ENCODE assay signal across 14 mouse cellular contexts in the genomic region with DNA sequence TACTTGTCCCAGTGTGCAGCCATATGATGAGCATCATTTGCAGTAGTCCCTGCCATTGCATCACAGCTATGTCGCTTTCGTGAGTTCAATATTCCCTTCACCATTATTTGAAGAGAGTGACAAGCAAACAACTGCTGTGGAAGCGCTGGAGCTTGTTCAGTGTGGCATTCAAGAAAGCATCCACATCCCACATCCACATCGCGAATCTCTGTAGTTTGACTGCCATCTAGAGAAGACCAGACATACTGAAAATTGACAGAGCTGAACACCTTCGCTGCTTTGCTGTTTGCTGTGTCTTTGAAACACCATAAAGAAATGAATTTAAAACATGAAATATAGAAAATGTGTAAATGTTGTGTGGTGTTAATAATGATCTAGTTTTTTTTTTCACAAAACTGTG. TPM values are rescaled to one million over a fixed set of nuclear protein-coding genes. Genes with fewer than 3 reads are reported as not detected.
A peak's percentile ranks its signal among the peaks of the same experiment; 100 is the strongest.
DNase-seq lines count a peak whose midpoint lies in the region; ATAC-seq and TF ChIP-seq lines count a peak whose summit lies in the region.
"Had no signal": no experiment of that assay in that cellular context is flagged by ENCODE, and none has a peak within 500 bp of the region (broad histone marks: within the 10 kb centered on the region; RNA-seq: fewer than 3 reads in every experiment).

No protein-coding gene starts in this region.

- H3K4me3 ChIP-seq in gastrocnemius, adult 2 months: no peak overlapping the region
- H3K4me3 ChIP-seq in left cerebral cortex, adult 2 months: no peak overlapping the region
- H3K4me3 ChIP-seq: heart, embryonic 10.5 days; lung, embryonic 15.5 days had no signal

- H3K27ac ChIP-seq in gastrocnemius, adult 2 months: no peak overlapping the region
- H3K27ac ChIP-seq in left cerebral cortex, adult 2 months: no peak overlapping the region
- H3K27ac ChIP-seq: heart, embryonic 10.5 days; lung, embryonic 15.5 days had no signal

- ATAC-seq in erythroblast, adult 5-6 weeks (replicated peaks; ENCODE audit: low FRiP score, poor library complexity, severe bottlenecking): no peak

- intact Hi-C loops in gastrocnemius, adult 2 months (cut with DNase I): no loop called here
- intact Hi-C loops in left cerebral cortex, adult 2 months (cut with DNase I): loop anchor here (5.0 to 10.0 kb wide), 3 partner anchors 1060 to 1873 kb away; no protein-coding TSS in a partner anchor

- peak; percentile 21; the same call in 1 of the 2 replicates for TF ChIP-seq CTCF in gastrocnemius, adult 2 months (IDR thresholded peaks at IDR 0.05)
- TF ChIP-seq CTCF in left cerebral cortex, adult 2 months (IDR thresholded peaks at IDR 0.05): peak; percentile 54

- no peak for DNase-seq in gastrocnemius, adult 2 months
- no peak for DNase-seq in gastrocnemius, adult 8-10 months (ENCODE audit: low spot score in 2 of 2)
- DNase-seq in 3T3-L1 (ENCODE audit: low read depth, low spot score): peak; percentile 9
- peak; percentile 3 for DNase-seq in embryo, embryonic 9.5 days (ENCODE audit: extremely low spot score)
- no peak for DNase-seq in left cerebral cortex, adult 2 months (ENCODE audit: extremely low spot score in 1 of 2, low spot score in 2 of 2)
- DNase-seq in adrenal gland, postnatal 36 days: no peak
- DNase-seq in spleen, postnatal 14 days (ENCODE audit: low spot score in 2 of 2): no peak
- DNase-seq: thymus, postnatal 14 days had no signal

RNA-seq across cellular contexts. Expression of gene Gm10283, which starts 58.0 kb away (rescaled TPM):
- total RNA-seq in gastrocnemius, adult 2 months (2021): not detected
- total RNA-seq in gastrocnemius, adult 8-10 months (2022): not detected
- not detected for total RNA-seq in left cerebral cortex, adult 2 months (2021)
- total RNA-seq in adrenal gland, postnatal 36 days (2021): not detected
- total RNA-seq in erythroblast, adult 5-6 weeks (2015; ENCODE audit: low replicate concordance): not detected in 2 replicates
- not detected in 2 replicates for total RNA-seq in erythroblast, adult 5-6 weeks (2017; ENCODE audit: low replicate concordance)
- total RNA-seq: common myeloid progenitor, adult 5-6 weeks; layer of hippocampus, postnatal 25 days; neutrophil, adult 5-6 weeks had no signal

Comparison
In these comparisons a context has a peak if more than half of its experiments do, and no peak if none do; other contexts are left out.
1. DNase-seq: peak in 3T3-L1 (single experiment) and embryo, embryonic 9.5 days (single experiment); none in gastrocnemius, adult 2 months (single experiment), gastrocnemius, adult 8-10 months (0 of 2), left cerebral cortex, adult 2 months (0 of 2), adrenal gland, postnatal 36 days (0 of 2) and spleen, postnatal 14 days (0 of 2).